Mouse (Mus musculus) megakaryocyte, embryonic 14.5 days (primary cell): ENCODE results near the gene Sae1.

Experiments
- FLI1 ChIP-seq: IDR thresholded peaks from 2 replicates; pipeline ENCODE4 v1.6.1; 2012; ENCODE audit warnings: low read length, inconsistent platforms, mixed read lengths
- GATA1 ChIP-seq: IDR thresholded peaks from 3 replicates; pipeline ENCODE4 v1.6.1; 2012; ENCODE audit warnings: mixed read lengths, low read length, inconsistent platforms, borderline replicate concordance

DNA sequence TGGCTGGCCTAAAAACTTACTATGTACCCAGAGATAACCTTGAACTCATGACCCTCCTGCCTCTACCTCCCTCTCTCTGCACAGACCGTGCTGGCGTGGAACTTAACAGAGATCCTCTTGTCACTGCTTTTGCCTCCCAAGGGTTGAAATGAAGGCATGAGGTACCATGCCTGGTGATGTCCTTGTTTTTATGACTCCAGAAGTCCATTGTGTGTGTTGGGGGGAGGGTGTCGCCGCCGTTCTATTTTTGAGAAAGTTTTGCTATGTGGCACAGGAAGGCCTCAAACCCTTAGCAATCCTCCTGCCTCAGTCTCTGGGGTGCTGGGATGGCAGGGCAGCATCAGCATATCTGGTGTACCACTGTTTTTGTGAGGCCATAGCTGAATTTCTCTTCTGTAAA is 88.7 kb downstream of the Sae1 start:
- TF ChIP-seq GATA1 = no peak
- no peak for TF ChIP-seq FLI1
